Mouse (Mus musculus): Measurements from ENCODE around the gene Ccdc30.

DNA sequence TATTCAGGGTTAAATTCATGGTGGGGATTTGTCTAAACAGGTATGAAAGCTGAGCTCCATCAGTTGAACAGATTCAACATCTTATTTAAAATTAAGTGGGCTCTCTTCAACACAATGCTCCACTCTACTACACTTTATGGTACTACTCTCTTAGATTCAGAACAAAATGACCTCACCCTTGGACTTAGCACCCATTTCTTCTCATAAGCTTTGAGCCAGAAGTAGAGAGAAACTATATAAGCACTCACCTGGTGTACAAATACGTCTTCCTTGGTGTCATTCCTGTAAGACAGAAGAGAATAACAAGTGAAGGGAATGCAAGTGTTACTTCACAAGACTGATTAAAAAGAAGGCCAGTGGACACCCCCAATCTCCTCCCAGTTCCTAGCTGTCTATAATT, 130.5 kb downstream of the Ccdc30 start:
- TF ChIP-seq CTCF (conservative IDR thresholded peaks at IDR 0.05; ENCODE audit: low read length), result no peak
- no peak for TF ChIP-seq NANOG (IDR thresholded peaks at IDR 0.05; ENCODE audit: borderline replicate concordance, low read length)

Measured in E14TG2a.4 (cell line).